Mouse (Mus musculus) spleen, postnatal 4 days (tissue): ENCODE data around the gene Prkn.

Experiments
- DNase-seq, 2 experiments: peaks; one replicate each; pipeline ENCODE4 v3.0.0; 2022; ENCODE audit warnings: low spot score in 2 of 2

Gene Prkn

GRCm38 (mm10) chr17:11270179-11270578 is 430.0 kb downstream of the Prkn start:
- DNase-seq: no peak

GRCm38 (mm10) chr17:11271876-11272275 is 431.7 kb downstream of the Prkn start:
- no peak for DNase-seq

DNA sequence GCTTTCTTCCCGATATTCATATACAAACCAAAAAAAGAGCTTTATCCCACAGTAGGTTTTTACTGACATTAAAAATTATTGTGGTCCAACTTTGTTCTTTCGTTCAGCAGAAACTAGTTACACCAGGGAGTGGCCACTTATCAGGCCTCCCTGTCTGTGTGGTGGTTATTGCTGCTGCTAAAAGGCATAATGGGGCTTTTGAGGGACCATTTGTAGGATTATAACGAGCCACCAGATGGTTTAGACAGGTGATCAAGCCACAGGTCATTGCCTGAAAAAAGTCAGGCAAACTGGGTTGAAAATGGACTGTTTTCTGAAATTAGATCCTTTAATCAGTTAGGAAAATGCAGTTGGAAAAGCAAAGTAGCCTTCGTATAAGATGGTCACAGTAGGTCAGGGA is 444.1 kb downstream of the Prkn start:
- DNase-seq: no peak

GRCm38 (mm10) chr17:11290183-11290582 is 450.0 kb downstream of the Prkn start:
- DNase-seq: no peak

GRCm38 (mm10) chr17:11303116-11303515 is 462.9 kb downstream of the Prkn start:
- no peak for DNase-seq

DNA sequence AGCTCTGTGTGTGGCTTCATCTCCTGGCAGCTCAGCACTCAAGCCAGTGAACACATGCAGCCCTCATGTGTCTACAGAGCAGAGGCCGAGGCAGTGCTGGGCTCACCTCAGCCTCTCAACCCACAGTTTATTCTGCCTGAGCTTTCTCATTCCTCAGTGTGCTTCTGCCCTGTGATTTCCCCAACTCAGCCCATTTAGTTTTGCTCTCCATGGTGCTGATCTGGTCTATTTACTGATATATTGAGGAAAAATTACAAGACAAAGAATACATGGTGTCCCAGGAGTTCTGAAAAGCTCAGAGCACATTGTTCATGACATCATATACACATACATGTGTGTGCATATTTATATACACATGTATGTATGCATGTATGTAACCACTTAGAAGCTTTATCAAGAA is 469.7 kb downstream of the Prkn start:
- DNase-seq: no peak

- no peak for DNase-seq
Observed at GRCm38 (mm10) chr17:11314163-11314562, 474.0 kb downstream of the Prkn start.

- DNase-seq: no peak
Observed at GRCm38 (mm10) chr17:11315675-11316074, 475.5 kb downstream of the Prkn start.

DNA sequence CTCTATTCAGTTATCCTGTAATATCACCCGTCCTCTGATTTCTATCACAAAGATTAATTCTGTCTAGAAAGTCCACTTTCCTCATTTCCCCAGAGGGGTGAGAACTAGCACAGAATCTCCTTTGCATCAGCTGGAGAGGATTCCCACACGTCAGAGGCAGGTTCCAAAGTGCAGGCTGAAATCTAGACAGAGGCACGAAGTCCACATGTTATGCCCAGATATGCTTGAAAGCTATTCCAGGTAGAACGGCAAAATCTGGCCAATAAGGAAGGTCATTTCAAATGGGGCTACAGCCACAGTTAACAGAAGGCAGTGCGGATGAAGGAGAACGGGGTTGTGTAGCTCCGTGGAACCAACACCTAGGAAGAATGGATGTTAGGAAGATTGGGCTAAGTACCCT is 478.8 kb downstream of the Prkn start:
- peak in 1 of 2 experiments; percentile 23 for DNase-seq

- peak in 1 of 2 experiments; percentile 39 for DNase-seq
Observed at GRCm38 (mm10) chr17:11319666-11320360, 479.6 kb downstream of the Prkn start.

DNA sequence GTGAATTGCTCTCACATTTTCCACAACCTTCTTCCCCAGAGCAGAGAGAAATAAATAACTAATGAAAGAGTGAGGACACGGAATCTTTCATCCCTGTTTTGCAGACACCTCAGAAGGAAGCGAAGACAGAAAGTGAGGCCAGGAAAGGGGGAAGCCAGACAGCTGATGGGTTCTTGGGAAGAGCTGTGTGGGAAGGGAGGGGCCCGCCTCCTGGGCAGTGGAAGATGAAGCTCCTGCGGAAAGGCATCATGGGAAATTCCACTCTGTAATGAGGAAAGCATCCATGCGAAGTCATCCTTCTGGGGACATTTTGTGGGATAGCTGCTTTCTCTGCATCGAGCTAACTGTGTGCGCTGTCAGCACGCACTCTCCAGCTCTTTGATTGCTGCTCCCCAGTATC is 491.9 kb downstream of the Prkn start:
- no peak for DNase-seq

DNA sequence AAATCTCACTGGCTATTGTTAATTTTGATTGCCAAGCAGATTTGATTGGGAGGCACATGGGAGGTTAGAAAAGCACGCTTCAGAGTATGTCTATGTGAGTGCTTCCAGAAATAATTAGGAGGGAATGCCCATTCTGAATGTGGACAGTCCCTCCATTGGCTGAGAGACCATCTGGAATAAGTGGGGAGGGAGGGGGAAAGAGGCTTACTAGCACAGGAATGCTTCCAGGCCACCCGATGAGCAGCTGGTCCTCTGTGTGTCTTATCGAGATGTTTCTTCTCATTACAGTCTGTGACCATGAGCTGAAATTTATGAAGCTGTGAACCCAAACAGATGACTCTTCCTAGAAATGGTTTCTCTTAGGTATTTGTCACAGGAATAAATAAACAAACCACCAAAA is 493.6 kb downstream of the Prkn start:
- DNase-seq: no peak

DNA sequence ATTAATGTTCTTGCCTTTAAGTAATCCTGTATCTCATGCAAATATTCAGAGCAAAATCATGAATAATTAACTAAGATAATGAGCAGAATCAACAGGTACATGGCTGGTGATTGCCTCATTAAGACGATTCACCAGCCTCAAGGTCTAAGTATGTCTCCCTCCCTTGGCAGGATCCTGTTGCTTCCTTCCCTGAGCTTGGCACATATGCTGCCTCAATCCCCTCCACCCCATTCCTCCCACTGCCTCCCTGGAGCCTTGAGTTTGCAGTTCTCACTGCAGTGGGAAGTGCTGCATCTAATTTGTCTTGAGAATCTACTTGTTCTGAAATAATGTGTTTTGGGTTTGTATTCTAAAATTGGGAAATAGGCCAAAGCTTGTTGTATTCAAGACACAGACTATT is 496.0 kb downstream of the Prkn start:
- DNase-seq: no peak

DNA sequence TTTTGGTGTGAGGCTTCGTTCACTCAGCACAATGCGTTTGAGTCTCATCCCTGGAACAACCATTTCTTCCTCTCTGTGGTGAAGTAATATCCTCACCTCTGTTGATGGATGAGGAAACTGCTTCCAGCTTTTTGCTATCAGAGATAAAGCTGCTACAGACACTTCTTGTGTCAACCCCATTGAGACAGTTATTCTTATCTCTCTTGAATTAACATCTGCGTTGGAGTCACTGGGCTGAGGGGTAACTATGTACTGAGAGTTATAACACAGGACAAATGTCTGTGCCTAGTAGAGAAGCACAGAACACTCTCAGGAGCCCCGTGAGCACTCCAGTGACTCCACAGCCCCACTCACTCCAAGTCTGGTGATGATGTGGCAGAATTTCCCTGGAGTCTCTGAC is 500.2 kb downstream of the Prkn start:
- no peak for DNase-seq

DNA sequence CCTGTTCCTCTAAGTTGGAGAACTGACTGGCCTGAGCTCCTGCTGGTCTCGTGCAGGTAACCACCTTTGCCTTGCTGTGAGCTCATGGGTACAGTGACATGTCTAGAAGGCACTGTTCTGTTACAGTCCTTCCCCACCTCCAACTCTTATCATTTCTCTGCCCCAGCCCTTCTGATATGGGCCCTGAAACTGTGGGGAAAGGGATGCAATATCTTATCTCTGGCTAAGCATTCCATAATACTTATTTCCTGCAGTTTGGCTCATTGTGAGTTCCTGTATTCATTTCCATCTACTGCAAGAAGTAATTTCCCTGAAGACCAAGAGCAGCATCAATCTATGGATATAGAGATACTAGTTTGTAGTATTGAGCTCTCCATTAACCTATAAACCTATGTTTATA is 506.1 kb downstream of the Prkn start:
- no peak for DNase-seq

DNA sequence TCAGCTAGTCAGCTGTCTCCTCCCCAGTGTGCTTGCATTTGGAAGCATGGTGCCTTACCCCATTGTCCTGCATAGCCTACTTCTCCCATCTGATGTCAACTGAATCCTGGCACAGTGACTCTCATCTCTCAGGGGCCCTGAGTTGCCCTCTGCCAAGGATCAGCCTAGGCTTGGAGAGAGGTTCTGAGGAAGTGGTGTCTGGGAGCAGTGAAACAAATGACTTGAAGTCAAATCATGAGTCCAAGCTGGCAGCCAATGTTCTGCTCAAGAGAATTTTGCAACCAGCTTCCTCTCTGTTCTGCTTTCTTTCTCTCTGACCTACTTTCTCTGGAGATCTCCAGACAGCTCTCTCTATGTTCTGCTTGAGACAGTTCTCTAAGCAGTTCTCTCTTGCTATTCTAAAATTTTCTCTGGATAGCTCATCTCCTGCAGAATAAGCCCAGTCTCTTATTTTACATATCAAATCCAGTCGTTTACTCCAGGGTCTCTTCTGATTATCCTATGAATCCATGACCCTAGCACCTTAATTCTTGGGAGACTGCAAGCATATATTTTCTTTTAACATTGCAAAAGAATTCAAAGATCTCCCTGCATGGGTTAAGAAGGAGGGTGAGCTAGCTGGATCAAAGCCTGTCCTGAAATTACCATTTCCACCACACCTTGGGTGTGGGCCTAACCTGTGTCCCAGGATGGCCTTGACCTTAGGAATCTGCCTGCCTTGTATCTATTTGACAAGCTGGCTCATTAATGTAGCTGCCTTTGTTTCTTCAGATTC is 512.8 kb downstream of the Prkn start:
- no peak for DNase-seq

GRCm38 (mm10) chr17:11353553-11353945 is 513.4 kb downstream of the Prkn start:
- no peak for DNase-seq

GRCm38 (mm10) chr17:11354348-11354747 is 514.2 kb downstream of the Prkn start:
- no peak for DNase-seq

DNA sequence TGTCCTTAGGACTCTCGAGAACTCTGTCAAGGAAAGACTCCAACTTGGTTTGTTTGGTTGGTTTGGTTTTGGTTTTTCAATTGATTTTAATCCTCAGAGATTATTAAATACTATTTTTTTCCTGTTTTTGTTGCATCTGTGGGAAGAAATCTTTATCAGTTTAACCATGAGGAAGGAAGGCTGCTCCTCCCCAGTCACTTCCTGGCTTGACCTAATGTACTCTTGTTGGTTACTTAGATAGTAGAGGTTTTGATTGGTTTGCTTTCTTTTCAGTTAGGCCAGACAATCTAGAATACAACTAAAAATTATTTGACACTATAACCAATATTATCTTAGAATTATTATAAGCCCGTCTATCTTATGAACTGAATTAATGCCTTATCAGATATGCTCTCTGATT is 535.3 kb downstream of the Prkn start:
- no peak for DNase-seq

GRCm38 (mm10) chr17:11383364-11383962 is 543.3 kb downstream of the Prkn start:
- DNase-seq: no peak

- no peak for DNase-seq
Observed at GRCm38 (mm10) chr17:11385246-11385645, 545.1 kb downstream of the Prkn start.

GRCm38 (mm10) chr17:11392622-11393294 is 552.6 kb downstream of the Prkn start:
- no peak for DNase-seq
